Mouse (Mus musculus): ENCODE measurements around the gene Crkl.
"Not testable (repeated sequence)": the region's sequence is repeated elsewhere in the genome, so short reads cannot be mapped to it uniquely, and the experiment has no call there.

The Crkl gene

DNA sequence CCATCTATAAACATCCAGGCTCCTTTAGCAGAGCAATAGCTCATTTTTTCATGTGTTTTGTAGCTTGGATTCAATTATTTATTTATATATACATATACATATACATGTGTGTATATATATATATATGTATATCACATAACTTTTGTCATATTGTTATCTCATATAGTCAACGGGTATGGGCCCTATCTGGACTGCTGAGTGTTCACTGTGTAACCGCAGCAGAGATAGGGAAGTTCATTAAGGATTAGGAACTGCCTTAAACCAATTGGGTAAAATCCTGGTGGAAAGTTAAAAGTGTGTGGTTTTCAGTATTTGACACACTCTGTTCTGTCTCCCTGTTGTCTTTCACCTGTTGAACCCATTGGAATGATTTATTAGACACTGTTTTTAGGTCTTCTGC is 29.7 kb downstream of the Crkl start:
- no peak for DNase-seq (ENCODE audit: extremely low read depth, low read depth, low spot score)

DNA sequence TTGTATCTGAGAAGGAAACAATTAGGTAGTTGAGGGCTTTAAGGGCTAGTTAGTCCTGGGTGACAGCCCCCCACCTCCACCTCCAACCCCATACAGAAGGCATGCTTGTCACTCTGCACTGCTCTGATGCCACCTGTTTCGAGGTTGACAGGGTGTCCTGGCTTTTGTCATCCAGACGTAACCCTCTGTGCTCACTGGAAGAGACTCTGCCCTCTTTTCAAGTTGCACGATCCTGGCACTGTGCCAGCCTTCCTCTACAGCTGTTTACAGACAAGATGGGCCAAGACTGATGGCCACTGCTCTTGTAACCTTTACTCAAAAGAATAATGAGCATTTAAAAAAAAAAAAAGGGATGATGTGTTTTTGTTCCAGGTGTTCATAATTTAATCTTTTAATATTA is 34.7 kb downstream of the Crkl start:
- no peak for DNase-seq (ENCODE audit: extremely low read depth, low read depth, low spot score)

DNA sequence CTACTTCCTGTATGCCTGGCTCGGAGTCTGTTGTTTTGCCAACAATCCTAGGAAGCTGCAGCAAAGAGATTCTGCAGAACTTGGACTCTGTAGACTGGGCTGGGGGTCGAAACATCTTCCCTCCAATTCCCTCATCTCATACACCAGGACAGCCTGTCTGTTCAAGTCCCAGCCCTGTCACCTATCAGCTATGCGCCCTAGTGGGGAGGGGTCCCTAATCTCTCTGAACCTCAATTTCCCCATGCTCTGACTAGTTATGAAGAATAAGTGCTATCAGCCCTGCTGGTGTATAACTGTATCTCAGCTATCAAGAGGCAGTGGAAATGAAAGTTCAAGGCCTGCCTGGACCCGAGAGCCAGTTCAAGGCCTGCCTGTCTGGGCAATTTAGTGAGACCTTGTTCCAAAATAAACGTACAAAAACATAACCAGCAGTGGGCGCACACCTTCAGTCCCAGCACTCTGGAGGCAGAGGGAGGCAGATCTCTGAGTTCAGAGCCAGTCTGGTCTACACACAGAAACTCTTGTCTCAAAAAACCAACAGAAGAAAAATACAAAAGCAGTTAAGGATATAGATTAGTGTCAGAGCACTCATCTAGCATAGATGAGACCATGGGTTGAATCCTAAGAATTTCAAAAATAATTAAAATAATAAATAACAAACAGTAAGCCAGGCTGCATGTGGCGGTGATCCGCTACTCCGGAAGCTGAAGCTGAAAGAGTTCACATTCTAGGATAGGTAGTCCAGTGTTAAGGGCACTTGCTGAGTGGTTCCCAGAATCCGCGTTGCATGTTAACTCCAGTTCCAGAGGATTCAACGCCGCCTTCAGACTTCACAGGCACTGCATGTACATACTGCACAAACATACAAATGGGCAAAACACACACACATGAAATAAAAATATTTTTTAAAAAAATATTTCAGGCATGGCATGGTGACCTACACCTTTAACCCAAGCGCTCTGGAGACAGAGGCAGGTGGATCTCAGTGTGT is 37.0 kb downstream of the Crkl start:
- no peak for DNase-seq (ENCODE audit: extremely low read depth, low read depth, low spot score)

DNA sequence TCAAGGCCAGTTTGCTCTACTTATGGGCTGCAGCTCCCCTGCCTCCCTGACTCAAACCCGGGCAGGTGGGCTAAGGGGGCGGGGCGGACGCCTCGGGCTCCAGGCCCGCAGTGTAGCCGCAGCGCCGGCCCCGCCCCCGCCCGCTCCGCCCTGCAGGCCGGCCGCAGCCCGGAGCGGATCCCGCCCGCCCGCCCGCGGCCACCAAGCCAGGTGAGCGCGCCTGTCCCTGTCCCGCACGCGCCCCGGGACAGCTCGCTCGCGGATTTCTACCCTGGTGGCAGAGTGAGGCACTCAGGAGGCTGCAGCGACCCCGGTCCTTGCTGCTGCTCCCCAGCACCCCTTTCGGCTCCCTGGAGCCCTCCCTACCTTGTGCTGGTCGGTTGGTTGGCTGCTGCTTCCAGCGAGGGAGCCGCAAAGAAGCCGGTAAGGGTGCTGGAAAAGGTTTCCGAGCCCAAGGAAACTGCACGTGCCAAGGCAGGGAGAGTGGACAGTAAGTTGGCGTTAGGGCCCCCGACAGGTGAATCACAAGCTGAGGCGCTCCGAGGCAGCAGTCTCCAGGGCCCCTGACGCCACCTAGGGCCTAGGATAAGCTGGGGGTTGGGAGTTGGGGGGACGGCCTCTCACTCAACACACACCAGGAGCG is 37.8 kb downstream of the Crkl start, which contains the start of gene Aifm3:
TSS of gene Aifm3 (plus strand) at position 143 of the 643 bp plus-strand sequence.
- no peak for DNase-seq (ENCODE audit: extremely low read depth, low read depth, low spot score)

DNA sequence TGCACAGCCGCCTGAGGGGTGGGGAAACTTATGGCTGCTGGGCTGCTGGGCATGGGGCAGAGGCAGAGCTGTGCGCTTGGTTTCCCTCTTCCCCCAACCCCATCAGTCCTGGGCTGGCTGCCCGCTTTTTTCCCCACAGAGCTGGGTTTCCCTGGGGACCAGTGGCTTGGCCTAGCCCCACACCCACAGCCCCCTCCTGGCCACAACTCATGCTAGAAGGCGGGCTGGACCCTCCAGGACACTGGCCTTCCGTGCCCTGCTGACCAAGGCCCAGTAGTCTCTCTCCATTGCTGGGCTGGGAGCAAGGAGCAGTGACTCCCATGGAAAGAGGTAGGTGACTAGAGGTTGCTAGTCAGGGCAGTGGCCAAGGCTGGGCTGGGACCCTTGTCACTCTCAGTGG is 39.4 kb downstream of the Crkl start:
- no peak for DNase-seq (ENCODE audit: extremely low read depth, low read depth, low spot score)

DNA sequence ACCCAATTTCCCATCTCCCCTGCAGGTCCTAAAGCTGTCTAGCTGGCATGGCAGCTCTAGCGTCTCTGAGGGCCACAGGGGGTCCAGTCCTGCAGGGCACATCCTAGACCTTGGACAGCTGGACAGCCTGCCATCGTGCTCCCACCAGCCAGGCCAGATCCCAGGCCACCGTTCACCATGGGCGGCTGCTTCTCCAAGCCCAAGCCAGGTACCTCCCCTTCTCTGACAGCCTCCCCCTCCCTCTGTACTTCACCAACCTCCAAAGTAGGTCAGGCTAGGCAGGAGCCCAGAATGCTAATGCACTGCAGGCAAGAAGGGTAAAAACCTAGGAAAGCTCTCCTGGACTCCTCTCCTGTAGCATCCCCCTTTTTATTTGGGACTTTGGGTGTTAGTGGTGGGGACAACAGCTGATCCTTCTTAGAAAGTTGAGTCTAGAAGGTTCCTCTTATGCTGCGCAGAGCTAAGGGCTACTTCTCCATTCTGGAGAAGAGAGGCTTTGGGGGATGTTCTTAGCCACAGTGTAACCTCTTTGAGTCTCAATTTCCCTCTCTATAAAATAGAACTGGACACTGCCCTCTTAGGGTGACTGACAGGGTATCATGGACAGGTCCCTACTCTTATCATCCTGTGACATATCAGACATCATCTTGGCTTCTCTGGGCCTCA is 40.2 kb downstream of the Crkl start:
- no peak for DNase-seq (ENCODE audit: extremely low read depth, low read depth, low spot score)

DNA sequence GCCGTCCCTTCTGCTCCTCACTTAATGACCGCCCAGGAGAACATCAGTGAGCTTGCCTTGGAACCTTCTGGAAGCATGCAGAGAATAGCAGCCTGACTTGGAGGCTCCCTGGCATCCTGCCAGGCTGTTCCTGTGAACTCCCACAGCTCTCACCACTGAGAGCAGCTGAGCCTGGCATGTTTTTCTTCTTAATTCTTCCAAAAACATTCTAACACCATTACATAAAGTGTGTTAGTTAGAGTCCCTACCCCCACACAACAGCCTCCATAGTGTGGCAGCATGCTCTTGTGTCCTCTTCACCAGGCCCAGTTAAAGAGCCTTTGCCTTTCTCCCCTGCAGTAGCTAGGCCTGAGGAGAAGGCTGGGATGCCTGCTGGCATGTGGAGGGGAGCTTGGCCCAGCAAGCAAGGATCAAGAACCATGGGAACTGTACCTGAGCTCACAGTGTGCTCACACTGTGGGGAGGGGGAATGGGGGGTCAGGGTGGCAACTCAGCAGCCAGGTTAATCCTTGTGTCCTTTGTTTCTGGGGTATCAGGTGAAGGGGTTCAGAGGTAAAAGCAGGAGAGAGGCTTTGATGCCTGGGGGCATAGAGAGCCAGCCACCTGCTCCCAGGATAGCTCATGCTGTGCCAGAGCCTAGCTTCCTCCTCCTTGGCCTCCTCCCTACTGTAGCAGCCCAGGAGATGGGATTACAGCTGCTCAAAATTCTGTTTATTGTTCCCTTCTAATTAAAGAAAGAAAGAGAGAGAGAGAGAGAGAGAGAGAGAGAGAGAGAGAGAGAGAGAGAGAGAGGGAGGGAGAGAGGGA is 44.9 kb downstream of the Crkl start:
- no peak for DNase-seq (ENCODE audit: extremely low read depth, low read depth, low spot score)

DNA sequence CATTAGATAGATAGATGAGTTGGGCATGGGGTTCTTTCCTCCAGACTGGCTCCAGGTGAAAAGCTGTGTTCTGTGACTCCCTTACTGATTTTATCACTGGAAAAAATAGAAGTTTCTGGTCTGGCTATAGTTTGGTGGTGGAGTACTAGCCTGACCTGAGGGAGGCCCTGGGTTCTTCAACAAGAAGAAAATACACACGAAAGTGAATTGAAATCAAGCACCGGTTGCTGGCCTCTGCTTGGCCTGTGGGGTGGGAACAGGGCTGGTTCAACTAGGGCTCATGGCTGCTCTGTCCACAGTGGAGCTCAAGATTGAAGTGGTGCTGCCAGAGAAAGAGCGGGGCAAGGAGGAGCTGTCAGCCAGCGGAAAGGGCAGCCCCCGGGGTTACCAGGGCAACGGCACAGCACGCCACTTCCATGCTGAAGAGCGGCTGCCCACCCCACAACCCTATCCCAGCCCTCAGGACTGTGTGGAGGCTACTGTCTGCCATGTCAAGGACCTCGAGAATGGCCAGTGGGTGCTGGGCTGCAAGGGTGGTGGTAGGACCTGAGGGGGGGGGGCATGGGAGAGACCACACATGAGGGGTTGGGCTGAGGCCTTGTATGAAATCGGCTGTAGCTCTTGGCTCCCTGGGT is 47.6 kb downstream of the Crkl start:
- DNase-seq (ENCODE audit: extremely low read depth, low read depth, low spot score) = no peak

DNA sequence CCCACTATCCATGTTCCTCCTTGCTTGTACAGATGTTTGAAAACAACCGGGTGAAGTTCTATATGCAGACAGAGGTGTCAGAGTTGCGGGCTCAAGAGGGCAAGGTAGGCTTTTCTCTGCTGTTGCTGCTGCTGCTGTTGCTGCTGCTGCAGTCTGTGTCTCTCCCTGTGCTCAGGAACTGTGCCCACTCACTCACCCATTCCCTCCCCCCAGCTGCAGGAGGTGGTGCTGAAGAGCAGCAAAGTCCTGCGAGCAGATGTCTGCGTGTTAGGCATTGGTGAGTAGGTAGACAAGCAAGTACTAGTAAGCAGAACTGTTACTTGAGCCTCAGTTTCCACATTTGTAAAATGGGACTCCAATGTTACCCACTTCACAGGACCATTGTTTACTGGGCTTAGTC is 50.9 kb downstream of the Crkl start:
- DNase-seq (ENCODE audit: extremely low read depth, low read depth, low spot score) = no peak

DNA sequence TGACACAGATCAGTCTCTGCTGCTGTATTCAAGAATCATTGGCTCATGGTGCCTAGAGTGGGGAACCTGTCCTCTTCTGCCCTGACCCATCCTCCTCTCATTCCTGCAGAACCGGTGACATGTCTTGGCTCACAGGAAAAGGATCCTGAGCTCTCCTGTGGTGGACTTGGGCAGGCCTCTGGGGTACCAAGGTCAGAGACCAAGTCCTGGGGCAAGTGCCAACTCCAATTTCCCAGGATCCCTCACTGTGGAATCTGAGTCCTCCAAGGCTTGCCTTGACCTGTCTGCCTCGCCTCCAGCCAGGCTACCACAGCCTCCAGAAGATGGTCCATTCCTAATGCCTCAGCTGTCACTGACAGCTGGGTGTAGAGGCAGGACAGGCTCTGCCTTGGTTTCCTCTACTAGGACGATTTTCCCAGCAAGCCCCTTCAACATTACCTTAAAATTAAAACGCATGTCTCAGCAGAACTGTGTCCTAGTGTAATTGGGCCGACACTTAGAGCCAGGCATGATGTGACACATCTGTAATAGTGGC is 55.3 kb downstream of the Crkl start:
- DNase-seq (ENCODE audit: extremely low read depth, low read depth, low spot score) = no peak

DNA sequence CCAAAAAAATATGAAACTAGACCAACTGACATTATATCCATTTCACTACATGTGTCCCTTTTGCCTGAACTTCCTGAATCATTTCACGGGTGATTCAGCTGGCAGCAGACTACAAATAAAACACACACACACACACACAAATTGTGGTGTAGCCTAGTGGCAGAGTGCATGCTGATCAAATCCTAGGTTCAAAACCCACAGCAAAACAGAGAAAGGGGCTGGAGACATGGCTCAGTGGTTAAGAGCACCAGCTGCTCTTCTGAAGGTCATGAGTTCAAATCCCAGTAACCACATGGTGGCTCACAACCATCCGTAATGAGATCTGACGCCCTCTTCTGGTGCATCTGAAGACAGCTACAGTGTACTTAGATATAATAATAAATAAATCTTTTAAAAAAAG is 56.2 kb downstream of the Crkl start:
- not testable (repeated sequence) for DNase-seq (ENCODE audit: extremely low read depth, low read depth, low spot score)

DNA sequence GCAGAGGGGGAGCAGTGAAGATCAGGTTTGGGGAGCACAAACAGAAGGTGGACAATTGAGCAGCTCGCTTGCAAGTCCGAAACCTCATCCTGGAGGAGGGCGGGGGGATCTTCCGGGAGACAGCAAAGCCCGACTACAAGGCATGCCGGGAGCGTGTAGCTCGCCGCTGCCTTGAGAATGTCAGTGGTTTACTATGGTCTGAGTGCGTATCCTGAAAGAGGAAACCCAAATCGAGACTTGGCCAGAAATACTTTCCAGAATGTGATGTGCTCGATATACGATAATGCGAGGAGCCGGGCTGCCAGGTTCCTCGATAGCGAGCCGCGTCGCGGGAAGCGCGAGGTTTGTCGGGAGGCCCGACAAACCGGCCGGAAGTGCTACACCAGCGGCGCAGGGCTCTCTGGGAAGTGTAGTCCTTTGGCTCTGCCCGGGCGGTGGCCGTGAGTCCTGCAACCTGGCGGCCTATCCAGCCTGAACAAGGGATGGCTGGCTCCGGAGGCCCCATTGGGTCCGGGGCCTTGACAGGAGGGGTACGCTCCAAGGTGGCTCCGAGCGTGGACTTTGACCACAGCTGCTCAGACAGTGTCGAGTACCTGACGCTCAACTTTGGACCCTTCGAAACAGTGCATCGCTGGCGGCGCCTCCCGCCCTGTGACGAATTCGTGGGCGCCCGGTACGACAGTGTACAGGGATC is 56.9 kb downstream of the Crkl start, which contains the start of gene Lztr1:
TSS of gene Lztr1 (plus strand) at position 143 of the 694 bp plus-strand sequence.
- DNase-seq (ENCODE audit: extremely low read depth, low read depth, low spot score) = no peak

DNA sequence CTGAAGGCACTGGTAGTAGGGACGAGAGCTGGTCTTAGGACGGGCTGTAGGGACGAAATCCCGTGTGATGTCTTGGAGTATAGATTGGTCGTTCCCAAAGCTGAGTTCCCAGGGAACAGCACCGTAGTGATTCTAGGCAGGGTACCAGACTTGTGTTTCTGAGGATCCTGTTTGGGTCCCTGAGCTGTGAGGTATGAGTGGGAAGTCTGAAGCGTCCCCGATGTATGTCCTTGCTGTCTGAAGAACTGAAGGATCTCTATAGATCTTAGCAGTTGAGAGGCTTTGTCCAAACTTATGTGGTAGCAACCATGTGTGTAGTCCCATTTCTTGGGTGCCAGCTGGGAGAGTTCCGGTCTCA is 57.4 kb downstream of the Crkl start:
- no peak for DNase-seq (ENCODE audit: extremely low read depth, low read depth, low spot score)

DNA sequence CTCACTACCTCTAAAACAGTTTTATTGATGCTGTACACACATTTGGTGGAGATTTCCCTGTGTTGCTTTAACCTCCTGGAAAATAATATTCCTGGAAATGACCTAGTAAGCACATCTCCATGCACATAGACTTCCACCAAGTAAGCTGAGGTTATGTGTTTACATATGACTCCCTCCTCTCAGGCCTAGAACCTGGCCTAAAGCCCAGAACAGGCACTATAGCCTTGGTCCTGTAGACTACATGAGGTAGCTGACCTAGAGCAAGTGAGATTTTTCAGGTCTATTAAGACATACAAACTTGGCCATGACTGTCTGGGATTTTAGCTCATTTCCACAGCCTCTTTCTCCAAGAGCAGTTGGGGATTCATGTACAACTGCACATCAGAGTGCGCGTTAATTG is 58.4 kb downstream of the Crkl start:
- DNase-seq (ENCODE audit: extremely low read depth, low read depth, low spot score) = no peak

DNA sequence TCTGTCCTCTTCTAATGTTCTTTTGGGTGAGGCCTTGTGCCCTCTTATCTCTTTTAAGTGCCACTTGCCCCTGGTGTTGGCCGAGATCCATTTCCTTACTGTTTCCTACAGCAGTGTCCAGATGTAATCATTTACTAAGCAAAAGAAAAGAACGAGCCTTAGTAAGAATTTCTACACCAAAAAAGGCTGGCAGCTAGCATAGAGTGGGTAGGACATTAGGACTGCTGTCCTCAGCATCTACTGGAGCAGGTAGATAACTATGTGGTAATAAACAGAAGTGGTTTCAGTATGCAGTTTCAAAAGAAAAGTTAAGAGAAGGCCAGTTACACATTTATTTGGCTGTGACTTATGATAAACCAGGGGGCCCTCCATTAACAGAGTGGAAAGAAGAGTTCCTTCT is 58.9 kb downstream of the Crkl start:
- DNase-seq (ENCODE audit: extremely low read depth, low read depth, low spot score) = no peak

DNA sequence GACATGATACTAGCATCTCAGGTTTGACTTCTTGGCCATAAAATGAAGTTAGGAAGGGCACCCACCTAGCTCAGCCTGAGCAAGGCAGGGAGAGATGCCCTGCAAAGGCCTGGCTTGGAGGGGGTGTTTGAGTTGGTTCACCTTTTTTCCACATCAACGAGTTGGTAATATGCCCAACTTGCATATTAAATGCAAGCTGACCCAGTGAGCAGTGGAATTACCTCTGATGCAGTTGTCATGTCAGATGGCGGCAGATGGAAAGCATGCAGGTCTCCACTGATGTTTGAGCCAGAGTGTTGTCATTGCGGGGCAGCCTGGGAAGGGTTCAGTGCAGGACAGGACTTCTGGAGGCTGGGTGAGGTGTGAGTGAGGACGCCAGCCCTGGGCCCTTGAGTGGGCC is 59.6 kb downstream of the Crkl start:
- DNase-seq (ENCODE audit: extremely low read depth, low read depth, low spot score) = no peak

DNA sequence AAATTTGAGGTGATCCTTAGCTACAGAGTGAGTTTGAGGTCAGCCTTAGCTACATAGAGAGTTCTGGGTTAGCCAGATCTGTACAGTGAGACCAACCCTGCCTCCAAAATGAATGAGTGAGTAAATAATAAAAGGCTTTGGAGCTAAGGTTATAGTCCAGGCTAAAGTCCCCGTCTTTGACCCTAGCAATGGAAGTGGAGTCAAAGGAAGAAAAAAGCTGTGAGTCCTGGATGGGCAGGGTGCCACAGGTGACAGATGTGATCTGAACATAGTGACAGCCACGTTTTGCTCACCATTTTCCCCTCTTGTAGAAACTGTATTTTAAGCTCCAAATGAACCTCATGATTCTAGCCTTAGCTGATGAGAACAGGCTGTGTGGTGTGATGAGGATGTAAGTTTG is 67.1 kb downstream of the Crkl start:
- no peak for DNase-seq (ENCODE audit: extremely low read depth, low read depth, low spot score)

DNA sequence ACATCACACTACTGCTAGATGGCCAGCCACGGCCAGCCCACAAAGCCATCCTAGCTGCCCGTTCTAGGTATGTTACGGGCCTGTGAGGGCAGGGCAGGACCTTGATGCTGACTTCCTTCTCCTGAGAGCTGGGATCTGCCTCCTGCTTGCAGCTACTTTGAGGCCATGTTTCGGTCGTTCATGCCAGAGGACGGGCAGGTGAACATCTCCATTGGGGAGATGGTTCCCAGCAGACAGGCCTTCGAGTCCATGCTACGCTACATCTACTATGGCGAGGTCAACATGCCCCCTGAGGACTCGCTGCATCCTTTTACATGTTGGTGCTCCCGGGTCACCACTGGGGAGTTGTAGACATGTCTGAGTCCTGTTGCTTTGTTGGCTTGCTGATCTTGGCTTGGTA is 72.4 kb downstream of the Crkl start:
- DNase-seq (ENCODE audit: extremely low read depth, low read depth, low spot score) = no peak

DNA sequence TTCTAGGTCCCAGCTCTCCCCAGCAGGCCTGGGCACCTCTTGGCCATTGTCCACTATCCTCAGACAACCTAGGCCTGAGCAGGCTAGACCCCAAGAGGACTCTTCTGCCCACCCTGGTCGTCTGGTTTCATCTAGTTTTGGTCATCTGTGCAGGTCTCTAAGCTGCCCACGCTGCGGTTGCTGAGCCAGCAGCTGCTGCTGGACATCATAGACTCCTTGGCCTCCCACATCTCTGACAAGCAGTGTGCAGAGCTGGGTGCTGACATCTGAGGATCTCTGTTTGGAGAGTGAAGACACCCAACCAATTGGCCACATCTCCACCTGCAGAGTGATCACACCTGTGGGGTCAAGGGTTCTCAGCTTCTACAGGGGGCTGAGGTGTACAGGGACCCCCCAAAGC is 73.7 kb downstream of the Crkl start:
- no peak for DNase-seq (ENCODE audit: extremely low read depth, low read depth, low spot score)

DNA sequence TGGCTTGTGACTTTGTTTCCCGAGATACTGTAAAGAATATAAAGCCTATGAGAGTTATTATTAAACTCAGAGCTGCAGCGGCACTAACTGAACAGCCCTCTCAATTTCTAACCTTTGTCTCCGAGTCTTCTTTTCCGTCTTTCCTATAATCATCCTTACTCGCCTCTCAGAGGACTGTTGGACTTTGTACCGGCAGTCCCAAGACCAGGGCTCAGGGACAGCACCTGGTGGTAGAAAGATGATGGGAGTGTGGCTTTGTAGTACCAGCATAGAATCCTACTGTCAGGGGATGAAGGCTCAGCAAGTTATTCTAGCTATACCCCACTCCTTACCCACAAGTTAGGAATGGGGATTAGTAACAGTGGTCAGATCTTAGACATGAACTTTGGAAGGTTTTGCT is 74.4 kb downstream of the Crkl start:
- DNase-seq (ENCODE audit: extremely low read depth, low read depth, low spot score) = no peak

All from fat pad, adult 2 months (tissue).